Mouse (Mus musculus) retina, postnatal 7 days (tissue): ENCODE measurements around the gene 9130019O22Rik.

Experiments used
- DNase-seq: peaks from one replicate; pipeline ENCODE4 v3.0.0-alpha.2; 2012; ENCODE audit warnings: low read depth, low spot score

The 9130019O22Rik gene

GRCm38 (mm10) chr7:127341356-127341755 lies 45.6 kb downstream of the 9130019O22Rik start:
- DNase-seq, result no peak

GRCm38 (mm10) chr7:127337636-127338035 lies 49.3 kb downstream of the 9130019O22Rik start:
- DNase-seq, result no peak

- DNase-seq, result no peak
Observed at GRCm38 (mm10) chr7:127335604-127336003, 51.4 kb downstream of the 9130019O22Rik start.

DNA sequence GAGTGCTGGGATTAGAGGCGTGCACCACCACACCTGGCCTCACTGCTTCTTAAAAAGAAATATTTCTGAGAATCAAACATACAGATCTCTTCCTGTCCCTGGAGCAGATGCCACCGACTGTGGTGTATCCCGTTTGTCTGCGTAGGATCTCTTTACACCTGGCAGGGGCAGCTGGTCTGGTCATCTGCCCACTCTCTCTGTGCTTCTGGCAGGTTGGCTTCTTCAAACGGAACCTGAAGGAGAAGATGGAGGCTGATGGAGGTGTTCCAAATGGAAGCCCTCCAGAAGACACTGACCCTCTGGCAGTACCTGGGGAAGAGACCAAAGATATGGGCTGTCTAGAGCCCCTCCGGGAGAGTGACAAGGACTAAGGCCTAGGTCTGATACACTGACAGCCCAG lies 53.7 kb downstream of the 9130019O22Rik start:
- no peak for DNase-seq
